Mouse (Mus musculus): ENCODE data around the gene Mboat2.

The Mboat2 gene

GRCm38 (mm10) chr12:24859357-24859756, 28.7 kb downstream of the Mboat2 start:
- intact Hi-C loops (cut with DNase I), result no loop called here

DNA sequence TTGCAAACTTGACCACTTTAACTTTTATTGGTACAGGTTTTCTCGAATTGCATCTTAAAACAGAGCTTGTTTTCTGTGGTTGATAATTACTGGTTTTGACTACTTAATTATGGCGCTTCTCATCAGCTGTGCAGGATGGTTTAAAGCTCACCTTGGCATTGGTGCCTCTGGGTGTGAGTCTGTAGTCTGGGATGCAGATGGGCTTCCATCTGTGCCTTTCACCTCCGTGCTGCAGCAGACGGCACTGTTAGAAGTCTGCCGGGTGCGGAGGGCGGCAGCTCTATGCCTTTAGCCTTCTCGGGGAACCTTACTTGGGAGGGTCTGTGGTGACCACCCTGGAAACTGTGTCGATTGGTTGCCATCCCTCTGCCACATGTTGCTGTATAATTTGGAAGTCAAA, 29.8 kb downstream of the Mboat2 start:
- intact Hi-C loops (cut with DNase I), result no loop called here

DNA sequence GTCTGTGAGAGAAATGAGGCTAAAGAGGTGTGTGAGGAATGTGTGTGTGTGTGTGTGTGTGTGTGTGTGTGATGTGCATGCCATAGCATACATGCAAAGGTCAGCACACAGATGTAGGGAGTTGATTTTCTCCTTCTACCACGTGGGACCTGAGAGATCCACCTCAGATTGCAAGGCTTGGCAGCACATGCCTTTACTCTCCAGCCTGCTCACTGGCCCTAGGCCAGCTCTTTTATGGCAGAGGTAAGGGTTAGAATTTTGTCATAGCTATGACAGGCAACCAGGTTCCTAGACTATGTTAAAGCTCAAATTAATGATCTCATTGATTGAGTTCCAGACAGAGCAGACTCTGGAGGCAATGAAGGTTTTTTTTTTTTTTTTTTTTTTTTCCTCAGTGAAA, 33.1 kb downstream of the Mboat2 start:
- intact Hi-C loops (cut with DNase I), result no loop called here

GRCm38 (mm10) chr12:24866645-24867044, 36.0 kb downstream of the Mboat2 start:
- intact Hi-C loops (cut with DNase I), result no loop called here

- intact Hi-C loops (cut with DNase I), result no loop called here
Observed at GRCm38 (mm10) chr12:24868694-24869093, 38.0 kb downstream of the Mboat2 start.

DNA sequence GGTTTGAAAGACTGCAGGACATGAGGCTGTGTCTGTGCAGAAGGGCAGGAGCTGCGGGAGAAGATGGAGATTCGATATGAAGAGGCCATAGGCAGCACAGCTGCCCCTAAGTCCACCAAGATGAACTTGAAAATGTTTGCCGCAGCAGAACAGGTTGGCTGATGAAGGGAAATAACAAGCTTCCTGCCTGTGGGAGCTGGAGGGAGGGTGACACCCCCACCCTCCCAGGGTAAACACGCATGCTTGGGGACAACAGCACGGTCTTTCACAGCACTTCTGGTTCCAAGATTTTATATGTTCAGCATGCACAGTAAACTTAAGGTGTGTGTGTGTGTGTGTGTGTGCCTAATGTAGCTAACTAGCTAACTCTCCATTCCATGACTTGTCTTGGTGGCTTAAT, 38.6 kb downstream of the Mboat2 start:
- intact Hi-C loops (cut with DNase I), result no loop called here

GRCm38 (mm10) chr12:24870901-24871300, 40.2 kb downstream of the Mboat2 start:
- intact Hi-C loops (cut with DNase I), result no loop called here

DNA sequence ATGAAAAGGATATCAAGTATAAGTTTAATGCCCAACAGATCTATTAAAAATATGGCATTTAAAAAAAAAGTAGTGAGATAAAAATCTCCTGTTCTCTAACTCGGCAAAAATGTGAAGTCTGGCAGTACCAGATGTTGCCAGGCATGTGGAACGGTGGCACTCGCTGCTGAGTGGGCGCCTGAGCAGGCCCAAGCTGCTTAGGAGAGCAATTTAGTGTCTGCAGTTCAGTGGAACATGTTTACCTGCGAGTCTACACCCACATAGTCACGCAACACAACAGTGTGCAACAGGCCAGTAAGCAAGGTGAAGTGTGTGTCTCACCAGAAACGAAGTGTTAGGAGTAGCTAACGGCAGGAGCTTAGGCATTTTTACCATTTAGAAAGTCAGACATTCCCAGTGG, 41.6 kb downstream of the Mboat2 start:
- intact Hi-C loops (cut with DNase I), result no loop called here

DNA sequence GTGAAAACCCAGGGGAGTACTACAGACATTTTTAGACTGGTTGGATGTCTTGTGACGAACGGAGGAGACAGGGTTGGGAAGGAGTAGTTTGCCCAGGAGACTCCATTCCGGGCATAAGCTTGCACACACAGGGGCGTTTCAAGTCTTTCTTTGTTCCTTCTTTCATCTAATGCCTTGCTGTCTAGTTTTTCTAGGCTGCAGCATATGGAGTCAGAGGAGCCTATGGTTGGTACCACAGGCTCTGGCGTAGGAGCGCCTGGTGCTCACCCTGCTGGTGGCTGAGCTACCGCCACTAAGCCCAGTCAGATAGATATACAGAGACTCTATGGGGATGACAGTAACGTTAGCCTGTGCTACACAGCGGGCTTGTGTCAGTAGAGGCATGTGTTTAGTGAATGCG, 42.0 kb downstream of the Mboat2 start:
- intact Hi-C loops (cut with DNase I), result no loop called here

DNA sequence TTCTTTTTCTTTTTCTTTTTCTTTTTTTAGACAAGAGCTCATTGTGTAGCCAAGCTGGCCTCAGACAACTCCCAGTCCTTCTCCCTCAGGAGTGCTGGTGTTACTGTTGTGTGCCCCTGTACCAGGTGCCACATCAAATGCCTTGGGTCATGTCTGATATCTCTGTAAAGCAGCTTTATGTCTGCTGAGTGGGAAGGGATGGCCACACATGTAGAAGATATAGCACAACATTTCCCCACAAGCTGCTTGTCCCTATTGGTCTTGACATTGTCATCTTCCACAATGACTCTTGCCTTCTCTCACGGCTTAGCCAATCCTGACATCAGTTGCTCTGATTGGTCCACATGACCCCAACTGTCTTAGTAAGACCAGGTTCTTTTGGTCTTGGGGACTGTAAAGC, 45.2 kb downstream of the Mboat2 start:
- intact Hi-C loops (cut with DNase I), result no loop called here

GRCm38 (mm10) chr12:24877231-24877630, 46.6 kb downstream of the Mboat2 start:
- intact Hi-C loops (cut with DNase I), result no loop called here

DNA sequence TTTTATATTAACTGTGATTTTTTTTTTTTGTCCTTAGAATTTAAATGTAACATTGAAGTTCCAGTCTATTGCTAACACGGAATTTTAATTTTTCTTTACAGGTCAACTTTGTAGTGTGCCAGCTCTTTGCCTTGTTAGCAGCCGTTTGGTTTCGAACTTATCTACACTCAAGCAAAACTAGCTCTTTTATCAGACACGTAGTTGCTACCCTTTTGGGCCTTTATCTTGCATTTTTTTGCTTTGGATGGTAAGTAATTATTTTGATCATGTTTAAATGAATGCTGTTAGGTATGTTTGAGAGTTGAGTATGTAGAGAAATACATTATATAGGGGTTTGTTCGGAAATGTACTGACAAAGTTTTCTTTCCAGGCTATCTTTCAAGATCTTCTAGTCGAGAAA, 47.4 kb downstream of the Mboat2 start:
- intact Hi-C loops (cut with DNase I), result no loop called here

- intact Hi-C loops (cut with DNase I), result no loop called here
Observed at GRCm38 (mm10) chr12:24878735-24879362, 48.2 kb downstream of the Mboat2 start.

DNA sequence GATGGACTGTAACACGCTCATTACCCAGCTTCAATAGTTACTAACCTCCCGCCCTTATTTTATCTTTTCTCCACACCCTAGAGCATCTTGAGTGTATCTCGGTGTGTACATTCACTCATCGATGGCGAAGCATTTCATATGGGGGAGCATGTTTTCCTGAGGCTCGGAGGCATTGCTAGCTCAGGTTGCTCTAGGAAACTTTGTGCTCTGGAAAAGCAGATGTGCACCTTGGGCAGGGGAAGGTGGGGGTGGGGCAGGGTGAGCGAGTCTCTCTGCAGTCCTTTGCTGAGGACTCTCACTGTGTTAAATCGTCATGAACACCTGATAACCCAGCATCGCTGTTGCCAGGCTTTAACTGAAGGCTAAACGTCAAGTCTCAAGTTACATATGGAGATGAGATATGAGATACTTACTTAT, 48.9 kb downstream of the Mboat2 start:
- intact Hi-C loops (cut with DNase I), result no loop called here

DNA sequence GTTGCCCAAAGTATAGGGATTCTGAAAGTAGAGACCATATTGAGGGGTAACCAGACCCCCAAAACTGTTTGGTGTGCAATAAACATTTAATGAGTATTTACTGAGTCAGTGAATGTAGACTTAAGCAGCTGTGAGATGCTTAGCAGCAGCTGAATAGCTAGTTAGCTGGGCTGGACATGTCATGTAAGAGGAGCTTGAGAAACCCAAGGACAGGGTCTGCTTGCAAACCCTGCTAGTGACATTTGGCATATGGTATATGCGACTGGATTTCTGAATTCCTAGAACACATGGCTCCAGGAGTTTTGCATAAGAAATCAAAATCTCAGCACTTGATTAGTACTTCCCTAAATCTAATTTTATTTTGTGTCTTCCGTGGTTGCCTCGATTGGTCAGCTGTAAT, 52.6 kb downstream of the Mboat2 start:
- intact Hi-C loops (cut with DNase I), result no loop called here

DNA sequence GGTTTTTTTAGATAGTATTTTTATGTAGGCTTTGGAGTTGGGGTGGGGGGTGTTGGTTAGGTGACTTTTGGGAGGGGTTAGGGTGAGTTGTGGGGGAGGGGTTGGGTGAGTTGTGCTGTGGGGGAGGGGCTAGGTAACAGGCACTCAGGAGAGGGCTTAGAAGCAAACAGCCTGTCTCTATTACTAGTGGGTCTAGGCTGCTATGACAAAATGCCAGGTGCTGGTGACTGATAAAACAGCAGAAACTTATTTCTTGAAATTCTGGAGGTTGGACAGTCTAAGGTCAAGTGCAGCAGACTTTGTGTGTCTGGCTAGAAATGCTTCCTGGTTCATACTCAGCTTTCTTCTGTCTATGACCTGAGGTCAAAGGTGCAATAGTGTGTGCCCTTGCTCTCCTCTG, 56.1 kb downstream of the Mboat2 start:
- intact Hi-C loops (cut with DNase I), result no loop called here

DNA sequence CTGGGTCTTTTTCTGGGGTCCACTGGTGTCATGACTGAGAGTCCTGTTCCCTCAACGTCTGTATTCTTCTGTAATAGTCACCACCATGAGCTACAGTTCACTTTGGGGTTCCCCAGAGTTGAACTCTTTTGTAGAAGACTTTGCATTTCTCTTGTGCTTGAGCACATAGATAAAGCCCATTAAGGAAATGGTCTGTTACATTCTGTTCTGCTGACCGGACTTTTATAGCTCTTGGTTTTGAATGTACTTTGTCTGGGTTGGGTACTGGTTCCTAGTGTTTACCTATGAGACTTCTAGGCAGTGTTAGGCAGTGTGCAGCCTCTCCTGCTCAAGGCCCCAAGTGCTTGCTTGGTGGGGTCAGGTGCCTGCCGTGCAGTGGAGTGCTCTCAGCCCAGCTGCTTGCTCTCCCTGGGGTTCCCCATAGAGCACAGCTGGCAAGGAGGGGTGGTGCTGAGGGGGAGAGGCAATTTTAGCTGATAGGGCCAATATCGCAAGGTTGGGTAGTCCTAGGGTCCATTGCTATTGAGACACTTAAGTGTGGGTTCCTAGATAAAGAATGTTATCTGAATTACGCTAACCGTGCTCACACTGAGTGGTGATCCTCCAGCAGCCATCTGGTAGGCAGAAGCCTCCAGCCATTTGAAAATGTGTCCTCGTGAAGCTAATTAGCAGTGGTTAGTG, 58.8 kb downstream of the Mboat2 start:
- intact Hi-C loops (cut with DNase I), result no loop called here

- intact Hi-C loops (cut with DNase I), result no loop called here
Observed at GRCm38 (mm10) chr12:24890158-24890557, 59.5 kb downstream of the Mboat2 start.

GRCm38 (mm10) chr12:24890684-24891459, 60.2 kb downstream of the Mboat2 start:
- intact Hi-C loops (cut with DNase I), result no loop called here

- intact Hi-C loops (cut with DNase I), result no loop called here
Observed at GRCm38 (mm10) chr12:24892536-24892935, 61.9 kb downstream of the Mboat2 start.

GRCm38 (mm10) chr12:24893777-24894468, 63.2 kb downstream of the Mboat2 start:
- intact Hi-C loops (cut with DNase I), result no loop called here

GRCm38 (mm10) chr12:24895352-24895751, 64.7 kb downstream of the Mboat2 start:
- intact Hi-C loops (cut with DNase I), result no loop called here

Data from adrenal gland (tissue).